Mouse (Mus musculus): ENCODE measurements around the gene Pitx1. TPM values are rescaled to one million over a fixed set of nuclear protein-coding genes. Genes with fewer than 3 reads are reported as not detected.

Pitx1 gene
- polyA plus RNA-seq, 1 experiment from 2014 or later = 0.09 TPM

GRCm38 (mm10) chr13:55826796-55827678, 9.0 kb downstream of the Pitx1 start:
- H3K36me3 ChIP-seq (ENCODE audit: control insufficient read depth, insufficient read depth) = no peaks in the 10 kb centered on the region
- no peak for ATAC-seq (replicated peaks; ENCODE audit: extremely low read depth, insufficient read depth, low FRiP score)
- no peak overlapping the region for H3K4me2 ChIP-seq (ENCODE audit: low read depth, low read length)
- no peak overlapping the region for H3K9ac ChIP-seq (ENCODE audit: low read length)
- H3K27me3 ChIP-seq (ENCODE audit: control insufficient read depth, insufficient read depth, low read length) = peaks cover 82% of the 10 kb centered on the region
- H3K4me3 ChIP-seq (ENCODE audit: low read length) = no peak overlapping the region
- no peak overlapping the region for H3K27ac ChIP-seq (ENCODE audit: low read length)
- peaks cover 10% of the 10 kb centered on the region for H3K4me1 ChIP-seq (ENCODE audit: control insufficient read depth, insufficient read depth, low read length)
- 9% methylated on average over 13 of the region's 13 CpGs for WGBS
- H3K9me3 ChIP-seq (replicated peaks; ENCODE audit: control insufficient read depth, low read length) = no peaks in the 10 kb centered on the region

GRCm38 (mm10) chr13:55826008-55826671, 9.9 kb downstream of the Pitx1 start:
- H3K9me3 ChIP-seq (replicated peaks; ENCODE audit: control insufficient read depth, low read length) = no peaks in the 10 kb centered on the region
- H3K27ac ChIP-seq (ENCODE audit: low read length) = no peak overlapping the region
- ATAC-seq (replicated peaks; ENCODE audit: extremely low read depth, insufficient read depth, low FRiP score) = no peak
- 3% methylated on average over 56 of the region's 56 CpGs for whole genome bisulfite sequencing
- peaks cover 10% of the 10 kb centered on the region for H3K4me1 ChIP-seq (ENCODE audit: control insufficient read depth, insufficient read depth, low read length)
- no peak overlapping the region for H3K9ac ChIP-seq (ENCODE audit: low read length)
- no peak overlapping the region for H3K4me3 ChIP-seq (ENCODE audit: low read length)
- H3K36me3 ChIP-seq (ENCODE audit: control insufficient read depth, insufficient read depth) = no peaks in the 10 kb centered on the region
- H3K27me3 ChIP-seq (ENCODE audit: control insufficient read depth, insufficient read depth, low read length) = peaks cover 83% of the 10 kb centered on the region
- no peak overlapping the region for H3K4me2 ChIP-seq (ENCODE audit: low read depth, low read length)

DNA sequence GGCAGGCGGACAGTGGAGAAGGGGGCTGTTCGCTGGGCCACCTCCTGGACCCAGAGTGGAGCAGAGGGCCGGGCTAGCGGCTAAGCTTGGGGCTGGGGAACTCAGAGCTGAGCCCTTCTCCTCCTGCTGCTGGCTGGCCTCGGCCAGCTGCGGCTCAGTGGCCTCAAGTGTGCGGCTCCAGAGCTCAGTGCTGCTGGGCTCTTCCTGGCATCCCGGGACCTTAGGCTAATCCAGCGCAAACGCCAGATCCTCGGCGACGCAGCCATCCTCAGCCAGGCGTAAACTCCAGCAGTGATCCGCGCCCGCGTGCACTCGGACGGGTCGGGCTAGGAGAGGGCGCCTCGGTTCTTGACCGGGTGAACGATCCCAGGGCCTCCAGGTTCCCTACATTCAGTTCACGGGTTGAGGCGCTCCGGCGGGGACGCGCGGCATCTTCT, 10.7 kb downstream of the Pitx1 start:
- Histone ChIP-seq H3K36me3 (ENCODE audit: control insufficient read depth, insufficient read depth) (no peaks in the 10 kb centered on the region), H3K9ac (ENCODE audit: low read length) (no peak overlapping the region), H3K27me3 (ENCODE audit: control insufficient read depth, insufficient read depth, low read length) (peaks cover 76% of the 10 kb centered on the region), H3K4me2 (ENCODE audit: low read depth, low read length) (no peak overlapping the region), H3K27ac (ENCODE audit: low read length) (no peak overlapping the region), H3K4me1 (ENCODE audit: control insufficient read depth, insufficient read depth, low read length) (peaks cover 3% of the 10 kb centered on the region), H3K4me3 (ENCODE audit: low read length) (no peak overlapping the region), H3K9me3 (replicated peaks; ENCODE audit: control insufficient read depth, low read length) (no peaks in the 10 kb centered on the region)
- WGBS = 4% methylated on average over 32 of the region's 32 CpGs
- no peak for ATAC-seq (replicated peaks; ENCODE audit: extremely low read depth, insufficient read depth, low FRiP score)

DNA sequence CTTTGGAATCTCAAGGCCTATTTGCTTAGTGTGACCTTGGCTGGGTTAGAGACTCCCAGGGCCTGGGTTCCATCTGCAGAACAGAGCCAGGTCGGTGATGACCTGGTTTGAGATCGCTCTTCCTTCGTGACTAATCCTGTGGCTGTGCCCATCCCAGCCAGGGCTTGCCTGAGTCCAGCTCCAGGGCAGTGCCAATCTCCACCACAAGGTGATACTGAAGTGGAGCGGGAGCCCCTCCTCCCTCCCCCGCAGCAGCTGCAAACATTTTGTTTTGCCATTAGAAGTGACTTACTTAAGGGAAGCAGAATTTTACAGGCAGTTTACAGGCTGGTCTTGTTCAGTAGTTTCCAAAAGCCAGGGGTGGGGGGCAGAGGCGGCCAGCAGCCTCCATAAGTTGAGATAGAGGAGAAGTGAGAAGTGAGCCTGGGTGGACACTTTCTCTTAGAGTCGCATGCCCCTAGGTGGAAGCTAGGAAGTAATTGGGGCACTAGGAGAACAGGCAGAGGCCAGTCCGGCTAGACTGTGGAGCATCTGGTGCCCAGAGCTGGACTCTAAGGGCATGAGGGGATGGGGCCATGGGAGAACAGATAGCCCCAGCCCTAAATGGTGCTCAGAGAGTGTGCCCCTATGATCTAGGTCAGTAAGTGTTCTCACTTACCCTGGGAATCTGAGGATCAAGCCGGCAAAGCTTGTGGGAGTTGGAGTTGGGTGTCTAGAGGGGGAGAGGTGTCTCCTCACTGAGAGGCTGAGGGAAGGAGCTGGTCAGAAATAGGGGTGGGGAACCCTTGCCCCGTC, 11.6 kb downstream of the Pitx1 start:
- Histone ChIP-seq H3K4me2 (ENCODE audit: low read depth, low read length) (no peak overlapping the region), H3K4me1 (ENCODE audit: control insufficient read depth, insufficient read depth, low read length) (no peaks in the 10 kb centered on the region), H3K36me3 (ENCODE audit: control insufficient read depth, insufficient read depth) (no peaks in the 10 kb centered on the region), H3K4me3 (ENCODE audit: low read length) (no peak overlapping the region), H3K9me3 (replicated peaks; ENCODE audit: control insufficient read depth, low read length) (no peaks in the 10 kb centered on the region), H3K27me3 (ENCODE audit: control insufficient read depth, insufficient read depth, low read length) (peaks cover 74% of the 10 kb centered on the region), H3K9ac (ENCODE audit: low read length) (no peak overlapping the region), H3K27ac (ENCODE audit: low read length) (no peak overlapping the region)
- WGBS = 20% methylated on average over 10 of the region's 10 CpGs
- no peak for ATAC-seq (replicated peaks; ENCODE audit: extremely low read depth, insufficient read depth, low FRiP score)

GRCm38 (mm10) chr13:55822499-55822898, 13.5 kb downstream of the Pitx1 start:
- Histone ChIP-seq H3K4me1 (ENCODE audit: control insufficient read depth, insufficient read depth, low read length) (no peaks in the 10 kb centered on the region), H3K27ac (ENCODE audit: low read length) (no peak overlapping the region), H3K36me3 (ENCODE audit: control insufficient read depth, insufficient read depth) (no peaks in the 10 kb centered on the region), H3K9me3 (replicated peaks; ENCODE audit: control insufficient read depth, low read length) (no peaks in the 10 kb centered on the region), H3K27me3 (ENCODE audit: control insufficient read depth, insufficient read depth, low read length) (peaks cover 62% of the 10 kb centered on the region), H3K4me3 (ENCODE audit: low read length) (no peak overlapping the region), H3K4me2 (ENCODE audit: low read depth, low read length) (no peak overlapping the region), H3K9ac (ENCODE audit: low read length) (no peak overlapping the region)
- WGBS = 47% methylated on average over 5 of the region's 5 CpGs
- no peak for ATAC-seq (replicated peaks; ENCODE audit: extremely low read depth, insufficient read depth, low FRiP score)

DNA sequence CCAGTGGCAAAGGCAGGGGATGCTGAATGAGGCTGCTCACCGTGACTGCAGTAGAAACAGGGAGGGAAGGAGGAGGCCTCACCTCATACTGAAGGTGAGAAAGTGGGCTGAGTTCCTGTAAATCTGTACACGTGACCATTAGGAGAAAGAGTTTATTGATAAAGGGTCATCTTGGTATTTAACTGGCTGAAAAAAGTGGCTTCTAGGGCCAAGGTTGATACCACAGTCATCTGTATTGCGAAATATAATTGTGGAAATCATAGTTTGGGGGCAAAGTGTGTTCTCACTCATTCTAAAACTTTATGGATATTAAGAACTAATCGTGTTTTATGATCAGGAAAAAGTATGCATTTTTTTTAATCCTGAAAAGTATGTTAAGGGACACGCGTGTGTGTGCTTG, 21.2 kb downstream of the Pitx1 start:
- no peak overlapping the region for H3K27ac ChIP-seq (ENCODE audit: low read length)
- H3K4me3 ChIP-seq (ENCODE audit: low read length) = no peak overlapping the region
- peaks cover 5% of the 10 kb centered on the region; the same call in 1 of the 2 replicates for H3K27me3 ChIP-seq (ENCODE audit: control insufficient read depth, insufficient read depth, low read length)
- ATAC-seq (replicated peaks; ENCODE audit: extremely low read depth, insufficient read depth, low FRiP score) = no peak
- H3K4me1 ChIP-seq (ENCODE audit: control insufficient read depth, insufficient read depth, low read length) = no peaks in the 10 kb centered on the region
- no peak overlapping the region for H3K9ac ChIP-seq (ENCODE audit: low read length)
- H3K36me3 ChIP-seq (ENCODE audit: control insufficient read depth, insufficient read depth) = no peaks in the 10 kb centered on the region
- no peaks in the 10 kb centered on the region for H3K9me3 ChIP-seq (replicated peaks; ENCODE audit: control insufficient read depth, low read length)
- no peak overlapping the region for H3K4me2 ChIP-seq (ENCODE audit: low read depth, low read length)
- 78% methylated on average over 6 of the region's 6 CpGs for WGBS

DNA sequence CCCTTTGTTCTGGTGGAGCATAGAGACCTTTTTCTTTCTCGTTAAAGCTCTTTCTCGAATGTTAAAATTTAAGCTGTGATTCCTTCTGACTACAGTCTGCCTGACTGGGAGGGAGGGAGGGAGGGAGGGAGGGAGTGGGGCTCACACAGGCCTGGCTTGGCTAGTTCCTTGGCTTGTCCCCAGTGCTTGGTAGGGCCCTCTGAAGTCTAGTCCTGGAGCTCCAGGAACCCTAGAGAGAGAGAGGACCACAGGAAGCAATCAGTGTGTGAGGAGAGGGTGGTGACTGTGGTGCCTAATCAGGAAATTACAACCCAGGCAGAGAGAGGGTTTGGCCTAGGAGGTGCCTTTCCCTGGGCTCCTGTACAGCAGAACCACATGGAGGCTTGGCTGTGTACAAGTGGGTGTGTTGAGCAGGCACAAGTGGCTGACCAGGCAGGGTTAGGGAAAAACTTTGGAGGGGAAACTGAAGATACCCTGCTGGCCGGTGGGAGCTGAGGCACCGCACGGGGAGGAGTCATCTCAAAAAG, 22.4 kb downstream of the Pitx1 start:
- ATAC-seq (replicated peaks; ENCODE audit: extremely low read depth, insufficient read depth, low FRiP score) = no peak
- peaks cover 4% of the 10 kb centered on the region; the same call in 1 of the 2 replicates for H3K27me3 ChIP-seq (ENCODE audit: control insufficient read depth, insufficient read depth, low read length)
- H3K27ac ChIP-seq (ENCODE audit: low read length) = no peak overlapping the region
- H3K9ac ChIP-seq (ENCODE audit: low read length) = no peak overlapping the region
- H3K9me3 ChIP-seq (replicated peaks; ENCODE audit: control insufficient read depth, low read length) = no peaks in the 10 kb centered on the region
- no peaks in the 10 kb centered on the region for H3K4me1 ChIP-seq (ENCODE audit: control insufficient read depth, insufficient read depth, low read length)
- H3K4me3 ChIP-seq (ENCODE audit: low read length) = no peak overlapping the region
- no peaks in the 10 kb centered on the region for H3K36me3 ChIP-seq (ENCODE audit: control insufficient read depth, insufficient read depth)
- H3K4me2 ChIP-seq (ENCODE audit: low read depth, low read length) = no peak overlapping the region
- 62% methylated on average over 5 of the region's 5 CpGs for WGBS

DNA sequence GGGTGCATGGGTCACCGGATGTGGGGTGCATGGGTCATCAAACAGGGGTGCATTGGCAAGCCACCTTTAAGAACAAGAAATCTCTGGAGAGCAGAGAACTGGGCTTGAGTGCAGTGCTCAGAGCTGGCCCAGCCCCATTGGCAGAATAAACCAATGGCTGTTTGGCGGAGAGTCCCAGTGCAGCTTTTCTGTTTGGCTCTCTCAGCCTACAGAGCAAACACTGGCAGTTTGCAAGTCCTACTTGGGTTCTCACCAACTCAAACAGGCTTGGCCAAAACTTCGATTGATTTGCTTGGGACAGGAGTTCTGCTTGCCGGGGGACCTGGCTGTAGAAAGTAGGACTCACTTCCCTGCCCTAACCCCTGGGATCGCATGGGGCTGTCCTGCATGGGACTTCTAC, 25.0 kb downstream of the Pitx1 start:
- H3K4me2 ChIP-seq (ENCODE audit: low read depth, low read length) = no peak overlapping the region
- no peak overlapping the region for H3K9ac ChIP-seq (ENCODE audit: low read length)
- H3K36me3 ChIP-seq (ENCODE audit: control insufficient read depth, insufficient read depth) = no peaks in the 10 kb centered on the region
- peaks cover 4% of the 10 kb centered on the region; the same call in 1 of the 2 replicates for H3K27me3 ChIP-seq (ENCODE audit: control insufficient read depth, insufficient read depth, low read length)
- no peak overlapping the region for H3K27ac ChIP-seq (ENCODE audit: low read length)
- 59% methylated on average over 5 of the region's 5 CpGs for WGBS
- no peak for ATAC-seq (replicated peaks; ENCODE audit: extremely low read depth, insufficient read depth, low FRiP score)
- H3K4me1 ChIP-seq (ENCODE audit: control insufficient read depth, insufficient read depth, low read length) = no peaks in the 10 kb centered on the region
- no peaks in the 10 kb centered on the region for H3K9me3 ChIP-seq (replicated peaks; ENCODE audit: control insufficient read depth, low read length)
- no peak overlapping the region for H3K4me3 ChIP-seq (ENCODE audit: low read length)

Data from heart, embryonic 16.5 days (tissue).